Mouse (Mus musculus) stomach, postnatal 0 days (tissue): ENCODE measurements around the gene Ifitm1. TPM values are rescaled to one million over a fixed set of nuclear protein-coding genes. Genes with fewer than 3 reads are reported as not detected.
"Not testable (repeated sequence)": the region's sequence is repeated elsewhere in the genome, so short reads cannot be mapped to it uniquely, and the experiment has no call there.

ENCODE experiments used
- ATAC-seq: fragments of 200-750 bp; cut with Nextera tagmentation; 2 replicates; pipeline ENCODE4 v1.8.0; 2017; ENCODE audit not compliant: low FRiP score, low TSS enrichment
- DNase-seq: peaks from one replicate; pipeline ENCODE4 v3.0.0-alpha.2; 2016; ENCODE audit warnings: low spot score
- H3K27ac ChIP-seq: fragments of 300-500 bp; sonication (generic); replicated peaks from 2 replicates; pipeline ENCODE4 v1.5.1; 2014; ENCODE audit warnings: mild to moderate bottlenecking, control low read depth
- H3K27me3 ChIP-seq: fragments of 300-500 bp; sonication (generic); 2 replicates; pipeline ENCODE4 v1.6.1; 2014; ENCODE audit warnings: low read length; ENCODE audit not compliant: control insufficient read depth, insufficient read depth
- H3K36me3 ChIP-seq: fragments of 300-500 bp; sonication (generic); 2 replicates; pipeline ENCODE4 v1.6.1; 2014; ENCODE audit warnings: low read length, mixed read lengths; ENCODE audit not compliant: control insufficient read depth, insufficient read depth
- H3K4me1 ChIP-seq: fragments of 300-500 bp; sonication (generic); replicated peaks from 2 replicates; pipeline ENCODE4 v1.6.1; 2014; ENCODE audit warnings: antibody characterized with exemption; ENCODE audit not compliant: control insufficient read depth, insufficient read depth
- H3K4me2 ChIP-seq: fragments of 300-500 bp; sonication (generic); replicated peaks from 2 replicates; pipeline ENCODE4 v1.6.1; 2014; ENCODE audit warnings: low read depth, mild to moderate bottlenecking, control low read depth, moderate library complexity
- H3K4me3 ChIP-seq: fragments of 300-500 bp; sonication (generic); 2 replicates; pipeline ENCODE4 v1.5.1; 2014; ENCODE audit warnings: low read depth, low read length, control low read depth
- H3K9ac ChIP-seq: fragments of 300-500 bp; sonication (generic); 2 replicates; pipeline ENCODE4 v1.6.1; 2014; ENCODE audit warnings: mild to moderate bottlenecking, low read length, control low read depth, mixed read lengths
- H3K9me3 ChIP-seq: fragments of 300-500 bp; sonication (generic); 2 replicates; pipeline ENCODE4 v1.6.1; 2016; ENCODE audit warnings: low read length; ENCODE audit not compliant: control insufficient read depth
- CTCF ChIP-seq: IDR thresholded peaks from 2 replicates; pipeline ENCODE4 v1.5.1; 2016; ENCODE audit warnings: antibody characterized with exemption, low read depth, mild to moderate bottlenecking, moderate library complexity
- EP300 ChIP-seq: optimal IDR thresholded peaks from 2 replicates; pipeline ENCODE3; 2016; ENCODE audit warnings: antibody characterized with exemption
- WGBS: fragments of 180-500 bp; shearing (Covaris S2); extraction: QIAGEN DNeasy Blood & Tissue Kit; methylation state at CpG from one replicate; pipeline ENCODE4 v1.1.7; 2014; 5-methylcytosine and 5-hydroxymethylcytosine counted together
- polyA plus RNA-seq: library from polyadenylated mRNA; unstranded; fragments of >200 nt; fragmentation: Nextera tagmentation; extraction: Ambion mirVana; gene quantifications from 2 replicates; pipeline ENCODE4 v1.2.1, GENCODE M21; 2015

Ifitm1 gene
- polyA plus RNA-seq, 1 experiment from 2014 or later = 173 TPM

DNA sequence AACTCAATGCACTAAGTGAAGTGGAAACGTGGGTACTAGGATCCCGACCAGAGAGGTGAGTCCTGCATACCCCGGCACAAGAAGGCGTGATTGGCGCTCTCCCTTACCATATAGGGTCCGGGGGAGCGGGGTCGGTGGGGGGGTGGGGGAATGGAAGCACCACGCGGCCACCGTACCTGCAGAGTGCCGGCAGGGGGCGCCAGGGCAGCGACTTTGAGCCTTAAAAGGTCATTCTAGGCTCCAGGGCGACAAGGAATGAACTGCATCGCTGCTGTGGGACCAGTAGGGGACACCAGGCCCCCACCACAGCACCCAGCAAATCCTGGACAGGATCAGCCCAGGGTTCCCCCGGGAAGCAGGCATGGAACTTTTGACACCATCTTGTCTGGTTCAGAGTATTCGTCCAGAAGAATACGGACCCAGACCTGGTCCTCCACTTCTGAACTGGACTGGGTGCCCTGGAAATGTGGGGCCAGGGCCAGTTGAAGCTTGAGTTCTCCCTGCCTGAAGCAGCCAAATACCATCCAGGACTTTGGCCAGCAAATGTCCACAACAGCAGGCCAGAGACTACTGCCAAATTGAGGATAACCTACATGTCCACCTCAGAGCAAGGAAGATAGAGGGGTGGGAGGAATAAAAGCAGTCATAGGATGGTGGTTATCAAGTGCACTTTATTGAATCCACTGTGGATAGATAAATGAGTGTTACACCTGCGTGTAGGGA lies 42.1 kb downstream of the Ifitm1 start:
- no peaks in the 10 kb centered on the region for H3K27me3 ChIP-seq
- no peaks in the 10 kb centered on the region for H3K36me3 ChIP-seq
- H3K4me3 ChIP-seq = peak overlapping the region; percentile 49
- H3K9ac ChIP-seq = no peak overlapping the region; the same call in 1 of the 2 replicates
- H3K9me3 ChIP-seq = no peaks in the 10 kb centered on the region
- TF ChIP-seq EP300 (no peak), CTCF (peak; percentile 92)
- DNase-seq = peak; percentile 85
- H3K4me1 ChIP-seq = peaks cover 5% of the 10 kb centered on the region; the same call in 1 of the 2 replicates
- H3K4me2 ChIP-seq = peak overlapping the region; percentile 62
- H3K27ac ChIP-seq = peak overlapping the region; percentile 90
- peak; percentile 91 for ATAC-seq
- WGBS = 7% methylated on average over 20 of the region's 20 CpGs

DNA sequence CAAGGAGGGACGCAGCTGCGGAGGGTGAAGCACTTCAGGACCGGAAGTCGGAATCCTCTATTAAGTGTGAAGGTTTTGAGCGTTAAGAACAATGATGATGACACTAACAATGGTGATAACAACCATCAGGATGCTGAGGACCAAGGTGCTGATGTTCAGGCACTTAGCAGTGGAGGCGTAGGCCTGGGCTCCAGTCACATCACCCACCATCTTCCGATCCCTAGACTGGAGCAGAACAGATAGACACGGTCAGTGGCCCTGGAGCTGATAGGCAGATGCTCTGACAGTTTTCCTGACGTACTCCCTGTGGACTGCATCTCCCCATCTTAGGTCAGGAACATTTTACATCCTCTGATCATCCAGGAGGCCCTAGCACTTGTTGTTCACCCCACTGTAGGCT lies 42.6 kb downstream of the Ifitm1 start:
- Histone ChIP-seq H3K9ac (peak overlapping the region; percentile 62), H3K4me1 (peaks cover 5% of the 10 kb centered on the region; the same call in 1 of the 2 replicates), H3K27ac (peak overlapping the region; percentile 90), H3K4me2 (peak overlapping the region; percentile 62), H3K27me3 (no peaks in the 10 kb centered on the region), H3K9me3 (no peaks in the 10 kb centered on the region), H3K4me3 (peak overlapping the region; percentile 49), H3K36me3 (no peaks in the 10 kb centered on the region)
- no peak for DNase-seq
- 61% methylated on average over 9 of the region's 9 CpGs for WGBS
- TF ChIP-seq CTCF = no peak
- no peak for TF ChIP-seq EP300
- ATAC-seq = no peak

- Histone ChIP-seq H3K4me1 (peaks cover 5% of the 10 kb centered on the region; the same call in 1 of the 2 replicates), H3K4me2 (peak within 1 kb of the TSS; percentile 62), H3K9ac (peak within 1 kb of the TSS; percentile 62), H3K27me3 (no peaks in the 10 kb centered on the region), H3K4me3 (peak within 1 kb of the TSS; percentile 49), H3K27ac (peak within 1 kb of the TSS; percentile 90), H3K36me3 (no peaks in the 10 kb centered on the region), H3K9me3 (no peaks in the 10 kb centered on the region)
- ATAC-seq (peak; percentile 35; the same call in 1 of the 2 replicates), DNase-seq (peak; percentile 56)
- 8% methylated on average over 10 of the region's 10 CpGs for WGBS
- TF ChIP-seq EP300 = peak; percentile 21
- no peak for TF ChIP-seq CTCF
Measured at GRCm38 (mm10) chr7:141010593-141010992, 43.6 kb downstream of the Ifitm1 start, which contains the start of gene Ifitm3. TSS of gene Ifitm3 (minus strand) at chr7:141010770.

GRCm38 (mm10) chr7:141011238-141011770 lies 44.3 kb downstream of the Ifitm1 start:
- DNase-seq = no peak
- Histone ChIP-seq H3K4me2 (peak overlapping the region; percentile 62; the same call in 1 of the 2 replicates), H3K4me3 (no peak overlapping the region), H3K36me3 (no peaks in the 10 kb centered on the region), H3K27ac (peak overlapping the region; percentile 90), H3K9ac (peak overlapping the region; percentile 62; the same call in 1 of the 2 replicates), H3K27me3 (no peaks in the 10 kb centered on the region), H3K9me3 (no peaks in the 10 kb centered on the region), H3K4me1 (peaks cover 5% of the 10 kb centered on the region; the same call in 1 of the 2 replicates)
- WGBS = 85% methylated on average over 7 of the region's 7 CpGs
- TF ChIP-seq CTCF (no peak), EP300 (no peak)
- ATAC-seq = no peak

GRCm38 (mm10) chr7:141016707-141017697 lies 50.0 kb downstream of the Ifitm1 start:
- no peak for ATAC-seq
- DNase-seq = no peak

GRCm38 (mm10) chr7:141017824-141018223 lies 50.8 kb downstream of the Ifitm1 start, which contains the start of gene Ifitm6:
TSS of gene Ifitm6 (minus strand) at chr7:141017924.
- H3K9me3 ChIP-seq, DNase-seq, H3K9ac ChIP-seq, H3K4me2 ChIP-seq, H3K4me3 ChIP-seq, H3K36me3 ChIP-seq, H3K27me3 ChIP-seq, ATAC-seq, H3K4me1 ChIP-seq: not testable (repeated sequence)
- H3K27ac ChIP-seq = 0 out of 2 replicates have a peak within 1 kb of the TSS, but pooled peaks have one; percentile 4
- 80% methylated on average over 1 of the region's 1 CpGs for WGBS

More at GRCm38 (mm10) chr7:141016707-141017697, 50.0 kb downstream of the Ifitm1 start:
- Histone ChIP-seq H3K27me3 (no peaks in the 10 kb centered on the region), H3K4me3 (no peak overlapping the region), H3K9me3 (no peaks in the 10 kb centered on the region), H3K36me3 (no peaks in the 10 kb centered on the region), H3K27ac (0 out of 2 replicates have a peak overlapping the region, but pooled peaks have one; percentile 4), H3K4me1 (no peaks in the 10 kb centered on the region), H3K9ac (no peak overlapping the region), H3K4me2 (no peak overlapping the region)
- TF ChIP-seq CTCF (peak; percentile 51), EP300 (no peak)
- 77% methylated on average over 10 of the region's 10 CpGs for WGBS
